Mouse (Mus musculus): ENCODE measurements around the gene Plin2. TPM values are rescaled to one million over a fixed set of nuclear protein-coding genes. Genes with fewer than 3 reads are reported as not detected.

The Plin2 gene
- polyA plus RNA-seq, 1 experiment from 2014 or later: 38.2 TPM

- 72% methylated on average over 2 of the region's 2 CpGs for WGBS
- Histone ChIP-seq H3K4me1 (ENCODE audit: control insufficient read depth, insufficient read depth, low read length) (no peaks in the 10 kb centered on the region), H3K9ac (ENCODE audit: low read depth, low read length) (no peak overlapping the region), H3K27me3 (ENCODE audit: control insufficient read depth, insufficient read depth, low read depth, low read length) (no peaks in the 10 kb centered on the region), H3K9me3 (replicated peaks; ENCODE audit: control insufficient read depth, low read length, poor library complexity, severe bottlenecking) (no peaks in the 10 kb centered on the region), H3K36me3 (ENCODE audit: control insufficient read depth, insufficient read depth, low read length) (no peaks in the 10 kb centered on the region), H3K4me3 (ENCODE audit: low read depth, low read length) (no peak overlapping the region), H3K4me2 (ENCODE audit: low read length) (no peak overlapping the region), H3K27ac (ENCODE audit: low read length) (no peak overlapping the region)
- ATAC-seq: no peak
These were observed 16.1 kb upstream of the Plin2 start for GRCm38 (mm10) chr4:86686009-86686366.

DNA sequence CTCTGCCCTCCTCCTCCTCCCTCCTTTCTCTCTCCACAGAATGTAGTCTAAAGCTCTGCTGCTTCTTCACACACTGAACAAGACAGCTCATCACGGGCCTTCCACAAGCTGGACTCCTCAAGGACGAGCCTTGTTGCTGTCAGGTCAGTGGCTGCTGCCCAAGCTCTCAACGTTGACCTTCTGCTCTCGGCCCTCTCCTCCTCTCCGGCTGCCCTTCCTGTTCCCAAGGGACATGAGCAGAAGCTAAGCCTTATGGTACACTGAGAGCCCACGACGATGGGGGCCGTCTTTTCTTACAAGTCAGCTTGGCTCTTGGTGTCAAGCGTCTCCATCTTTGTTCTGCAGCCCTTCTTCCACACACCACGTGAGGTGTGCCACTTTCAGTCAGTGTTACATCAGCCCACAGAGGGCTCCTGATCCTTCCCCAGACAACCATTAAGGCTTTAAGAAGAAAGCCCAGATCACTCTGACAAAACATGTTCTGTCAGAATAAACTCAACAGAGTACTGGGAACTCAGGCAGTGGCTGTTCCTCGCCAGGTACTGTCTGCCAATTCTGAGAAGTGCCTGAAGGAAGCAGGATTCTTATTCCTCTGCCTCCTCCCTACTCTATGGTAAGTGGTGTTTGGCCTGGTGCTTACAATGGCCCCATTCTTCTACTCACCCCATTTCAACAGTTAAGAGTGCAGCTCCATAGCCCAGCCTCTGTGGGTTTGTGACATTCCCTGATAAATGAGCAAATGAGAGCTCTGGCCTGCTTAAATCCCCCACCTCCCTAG, 15.6 kb upstream of the Plin2 start:
- Histone ChIP-seq H3K27ac (ENCODE audit: low read length) (no peak overlapping the region), H3K9ac (ENCODE audit: low read depth, low read length) (no peak overlapping the region), H3K4me2 (ENCODE audit: low read length) (no peak overlapping the region), H3K36me3 (ENCODE audit: control insufficient read depth, insufficient read depth, low read length) (no peaks in the 10 kb centered on the region), H3K4me3 (ENCODE audit: low read depth, low read length) (no peak overlapping the region), H3K9me3 (replicated peaks; ENCODE audit: control insufficient read depth, low read length, poor library complexity, severe bottlenecking) (no peaks in the 10 kb centered on the region), H3K27me3 (ENCODE audit: control insufficient read depth, insufficient read depth, low read depth, low read length) (no peaks in the 10 kb centered on the region), H3K4me1 (ENCODE audit: control insufficient read depth, insufficient read depth, low read length) (no peaks in the 10 kb centered on the region)
- 75% methylated on average over 11 of the region's 11 CpGs for WGBS
- ATAC-seq: no peak

GRCm38 (mm10) chr4:86684806-86685205, 14.9 kb upstream of the Plin2 start:
- Histone ChIP-seq H3K4me1 (ENCODE audit: control insufficient read depth, insufficient read depth, low read length) (no peaks in the 10 kb centered on the region), H3K4me3 (ENCODE audit: low read depth, low read length) (no peak overlapping the region), H3K4me2 (ENCODE audit: low read length) (no peak overlapping the region), H3K27me3 (ENCODE audit: control insufficient read depth, insufficient read depth, low read depth, low read length) (no peaks in the 10 kb centered on the region), H3K27ac (ENCODE audit: low read length) (no peak overlapping the region), H3K9me3 (replicated peaks; ENCODE audit: control insufficient read depth, low read length, poor library complexity, severe bottlenecking) (no peaks in the 10 kb centered on the region), H3K9ac (ENCODE audit: low read depth, low read length) (no peak overlapping the region), H3K36me3 (ENCODE audit: control insufficient read depth, insufficient read depth, low read length) (no peaks in the 10 kb centered on the region)
- 87% methylated on average over 6 of the region's 6 CpGs for WGBS
- no peak for ATAC-seq

DNA sequence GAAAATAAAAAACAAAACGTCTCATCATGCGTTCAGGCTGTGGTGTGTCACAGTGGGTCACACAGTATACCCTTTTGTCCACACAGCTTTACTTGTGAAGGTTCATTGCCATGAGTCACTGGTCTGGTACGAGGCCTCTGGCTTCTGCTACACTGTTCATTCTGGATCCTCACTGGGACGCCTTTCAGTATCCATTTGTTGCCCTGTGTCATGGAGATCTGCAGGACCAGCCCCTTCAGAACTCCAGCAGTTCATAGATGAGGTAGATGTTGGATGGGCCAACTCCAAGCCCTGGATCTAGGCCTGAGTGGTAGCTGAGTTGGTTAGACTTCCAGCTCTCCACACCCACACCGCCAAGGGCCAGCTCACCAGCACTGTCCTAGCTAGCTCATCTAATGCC, 13.9 kb upstream of the Plin2 start:
- no peak overlapping the region for H3K4me2 ChIP-seq (ENCODE audit: low read length)
- no peak for ATAC-seq
- H3K9ac ChIP-seq (ENCODE audit: low read depth, low read length): no peak overlapping the region
- no peaks in the 10 kb centered on the region for H3K36me3 ChIP-seq (ENCODE audit: control insufficient read depth, insufficient read depth, low read length)
- no peaks in the 10 kb centered on the region for H3K4me1 ChIP-seq (ENCODE audit: control insufficient read depth, insufficient read depth, low read length)
- H3K4me3 ChIP-seq (ENCODE audit: low read depth, low read length): no peak overlapping the region
- 87% methylated on average over 5 of the region's 5 CpGs for WGBS
- no peak overlapping the region for H3K27ac ChIP-seq (ENCODE audit: low read length)
- no peaks in the 10 kb centered on the region for H3K9me3 ChIP-seq (replicated peaks; ENCODE audit: control insufficient read depth, low read length, poor library complexity, severe bottlenecking)
- no peaks in the 10 kb centered on the region for H3K27me3 ChIP-seq (ENCODE audit: control insufficient read depth, insufficient read depth, low read depth, low read length)

DNA sequence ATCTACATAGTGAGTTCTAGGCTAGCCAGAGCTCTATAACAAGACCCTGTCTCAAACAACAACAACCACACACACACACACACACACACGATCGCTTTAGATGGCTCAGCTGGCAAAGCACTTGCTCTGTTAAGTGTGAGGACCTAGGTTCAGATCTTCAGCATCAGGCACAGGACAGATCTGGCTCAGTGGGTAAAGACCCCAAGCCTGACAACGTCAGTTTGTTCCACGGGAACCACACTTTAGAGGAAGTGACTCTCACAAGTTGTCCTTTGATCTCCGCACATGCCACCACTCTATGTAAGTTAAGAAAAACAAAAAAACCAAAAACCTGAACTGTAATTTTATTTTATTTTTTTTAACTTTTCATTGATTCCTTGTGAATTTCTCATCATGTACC, 13.4 kb upstream of the Plin2 start:
- Histone ChIP-seq H3K27ac (ENCODE audit: low read length) (no peak overlapping the region), H3K4me1 (ENCODE audit: control insufficient read depth, insufficient read depth, low read length) (no peaks in the 10 kb centered on the region), H3K9ac (ENCODE audit: low read depth, low read length) (no peak overlapping the region), H3K9me3 (replicated peaks; ENCODE audit: control insufficient read depth, low read length, poor library complexity, severe bottlenecking) (no peaks in the 10 kb centered on the region), H3K4me2 (ENCODE audit: low read length) (no peak overlapping the region), H3K27me3 (ENCODE audit: control insufficient read depth, insufficient read depth, low read depth, low read length) (no peaks in the 10 kb centered on the region), H3K36me3 (ENCODE audit: control insufficient read depth, insufficient read depth, low read length) (no peaks in the 10 kb centered on the region), H3K4me3 (ENCODE audit: low read depth, low read length) (no peak overlapping the region)
- WGBS: 97% methylated on average over 5 of the region's 5 CpGs
- ATAC-seq: no peak

GRCm38 (mm10) chr4:86681846-86682245, 12.0 kb upstream of the Plin2 start:
- Histone ChIP-seq H3K36me3 (ENCODE audit: control insufficient read depth, insufficient read depth, low read length) (no peaks in the 10 kb centered on the region), H3K9me3 (replicated peaks; ENCODE audit: control insufficient read depth, low read length, poor library complexity, severe bottlenecking) (no peaks in the 10 kb centered on the region), H3K27ac (ENCODE audit: low read length) (no peak overlapping the region), H3K4me3 (ENCODE audit: low read depth, low read length) (no peak overlapping the region), H3K9ac (ENCODE audit: low read depth, low read length) (no peak overlapping the region), H3K4me1 (ENCODE audit: control insufficient read depth, insufficient read depth, low read length) (no peaks in the 10 kb centered on the region), H3K27me3 (ENCODE audit: control insufficient read depth, insufficient read depth, low read depth, low read length) (no peaks in the 10 kb centered on the region), H3K4me2 (ENCODE audit: low read length) (no peak overlapping the region)
- WGBS: 78% methylated on average over 2 of the region's 2 CpGs
- no peak for ATAC-seq

DNA sequence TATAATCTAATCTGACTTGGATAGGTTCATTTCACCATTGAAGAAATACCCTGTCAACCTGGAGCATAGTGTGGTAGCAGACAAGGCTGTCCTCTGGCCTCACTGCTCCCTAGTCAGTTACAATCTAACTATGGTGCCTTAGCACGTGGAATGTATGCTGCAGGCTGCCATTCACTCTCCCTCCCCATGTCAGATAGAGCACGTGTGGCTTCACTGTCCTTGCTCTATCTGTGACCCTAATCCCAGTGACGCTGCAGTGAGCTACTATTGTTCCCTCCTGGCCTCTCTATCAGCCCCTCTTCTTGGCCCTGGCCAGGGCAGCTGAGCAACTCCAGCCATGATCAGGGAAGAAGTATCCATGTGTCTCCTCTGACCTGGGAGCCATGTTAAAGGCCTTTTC, 11.6 kb upstream of the Plin2 start:
- no peaks in the 10 kb centered on the region for H3K27me3 ChIP-seq (ENCODE audit: control insufficient read depth, insufficient read depth, low read depth, low read length)
- no peak overlapping the region for H3K9ac ChIP-seq (ENCODE audit: low read depth, low read length)
- WGBS: 33% methylated on average over 3 of the region's 3 CpGs
- H3K9me3 ChIP-seq (replicated peaks; ENCODE audit: control insufficient read depth, low read length, poor library complexity, severe bottlenecking): no peaks in the 10 kb centered on the region
- no peaks in the 10 kb centered on the region for H3K4me1 ChIP-seq (ENCODE audit: control insufficient read depth, insufficient read depth, low read length)
- H3K4me2 ChIP-seq (ENCODE audit: low read length): no peak overlapping the region
- no peaks in the 10 kb centered on the region for H3K36me3 ChIP-seq (ENCODE audit: control insufficient read depth, insufficient read depth, low read length)
- H3K4me3 ChIP-seq (ENCODE audit: low read depth, low read length): no peak overlapping the region
- ATAC-seq: no peak
- H3K27ac ChIP-seq (ENCODE audit: low read length): no peak overlapping the region

GRCm38 (mm10) chr4:86679686-86680085, 9.8 kb upstream of the Plin2 start:
- WGBS: 92% methylated on average over 2 of the region's 2 CpGs
- Histone ChIP-seq H3K4me1 (ENCODE audit: control insufficient read depth, insufficient read depth, low read length) (no peaks in the 10 kb centered on the region), H3K4me2 (ENCODE audit: low read length) (no peak overlapping the region), H3K9ac (ENCODE audit: low read depth, low read length) (no peak overlapping the region), H3K27me3 (ENCODE audit: control insufficient read depth, insufficient read depth, low read depth, low read length) (no peaks in the 10 kb centered on the region), H3K9me3 (replicated peaks; ENCODE audit: control insufficient read depth, low read length, poor library complexity, severe bottlenecking) (no peaks in the 10 kb centered on the region), H3K27ac (ENCODE audit: low read length) (no peak overlapping the region), H3K4me3 (ENCODE audit: low read depth, low read length) (no peak overlapping the region), H3K36me3 (ENCODE audit: control insufficient read depth, insufficient read depth, low read length) (no peaks in the 10 kb centered on the region)
- no peak for ATAC-seq

DNA sequence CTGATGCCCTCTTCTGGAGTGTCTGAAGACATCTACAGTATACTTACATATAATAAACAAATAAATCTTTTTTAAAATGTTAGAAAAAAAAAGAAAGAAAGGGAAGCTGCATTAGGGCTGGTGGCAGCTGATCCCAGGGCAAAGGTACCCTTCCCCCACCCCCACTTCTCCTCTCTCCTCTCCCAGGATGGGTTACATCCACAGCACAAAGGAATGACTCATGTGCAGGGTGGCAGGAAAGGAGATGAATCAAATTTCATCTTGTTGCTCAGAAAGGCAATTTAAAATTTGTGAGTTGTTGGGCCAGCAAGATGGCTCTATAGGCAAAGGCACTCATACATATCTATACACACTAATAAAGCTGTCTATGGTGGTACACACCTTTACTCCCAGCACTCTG, 6.9 kb upstream of the Plin2 start:
- no peaks in the 10 kb centered on the region for H3K36me3 ChIP-seq (ENCODE audit: control insufficient read depth, insufficient read depth, low read length)
- no peak overlapping the region for H3K4me2 ChIP-seq (ENCODE audit: low read length)
- H3K4me3 ChIP-seq (ENCODE audit: low read depth, low read length): no peak overlapping the region
- H3K4me1 ChIP-seq (ENCODE audit: control insufficient read depth, insufficient read depth, low read length): no peaks in the 10 kb centered on the region
- no peak overlapping the region for H3K9ac ChIP-seq (ENCODE audit: low read depth, low read length)
- H3K27ac ChIP-seq (ENCODE audit: low read length): no peak overlapping the region
- no peaks in the 10 kb centered on the region for H3K9me3 ChIP-seq (replicated peaks; ENCODE audit: control insufficient read depth, low read length, poor library complexity, severe bottlenecking)
- ATAC-seq: no peak
- no peaks in the 10 kb centered on the region for H3K27me3 ChIP-seq (ENCODE audit: control insufficient read depth, insufficient read depth, low read depth, low read length)
